Mouse (Mus musculus): ENCODE data around the gene Nanos3.

Nanos3 gene

GRCm38 (mm10) chr8:84183261-84184084 lies 1.5 kb downstream of the Nanos3 start:
- DNase-seq (ENCODE audit: low spot score in 2 of 2): no peak

- no peak for DNase-seq (ENCODE audit: low spot score in 2 of 2)
Observed at GRCm38 (mm10) chr8:84182833-84183232, 2.2 kb downstream of the Nanos3 start.

GRCm38 (mm10) chr8:84180530-84181190 lies 4.4 kb downstream of the Nanos3 start:
- no peak for DNase-seq (ENCODE audit: low spot score in 2 of 2)

GRCm38 (mm10) chr8:84179946-84180345 lies 5.1 kb downstream of the Nanos3 start:
- no peak for DNase-seq (ENCODE audit: low spot score in 2 of 2)

- DNase-seq (ENCODE audit: low spot score in 2 of 2): no peak
Observed at GRCm38 (mm10) chr8:84178592-84178991, 6.4 kb downstream of the Nanos3 start.

GRCm38 (mm10) chr8:84177405-84177804 lies 7.6 kb downstream of the Nanos3 start:
- no peak for DNase-seq (ENCODE audit: low spot score in 2 of 2)

- no peak for DNase-seq (ENCODE audit: low spot score in 2 of 2)
Observed at GRCm38 (mm10) chr8:84176560-84176959, 8.5 kb downstream of the Nanos3 start.

GRCm38 (mm10) chr8:84173861-84174260 lies 11.2 kb downstream of the Nanos3 start:
- DNase-seq (ENCODE audit: low spot score in 2 of 2): no peak

- DNase-seq (ENCODE audit: low spot score in 2 of 2): no peak
Observed at GRCm38 (mm10) chr8:84170096-84170495, 14.9 kb downstream of the Nanos3 start.

- no peak for DNase-seq (ENCODE audit: low spot score in 2 of 2)
Observed at GRCm38 (mm10) chr8:84167696-84168095, 17.3 kb downstream of the Nanos3 start.

- no peak for DNase-seq (ENCODE audit: low spot score in 2 of 2)
Observed at GRCm38 (mm10) chr8:84157620-84158019, 27.4 kb downstream of the Nanos3 start.

GRCm38 (mm10) chr8:84149181-84149580 lies 35.8 kb downstream of the Nanos3 start:
- DNase-seq (ENCODE audit: low spot score in 2 of 2): no peak

GRCm38 (mm10) chr8:84148531-84148850 lies 36.5 kb downstream of the Nanos3 start:
- DNase-seq (ENCODE audit: low spot score in 2 of 2): no peak

GRCm38 (mm10) chr8:84147769-84148530 lies 37.1 kb downstream of the Nanos3 start, which contains the start of the genes Cc2d1a and 4930432K21Rik:
TSS of gene Cc2d1a (minus strand) at chr8:84147936.
TSS of gene 4930432K21Rik (plus strand) at chr8:84148025.
- peak; percentile 96 for DNase-seq (ENCODE audit: low spot score in 2 of 2)

- peak in 1 of 2 experiments; percentile 22 for DNase-seq (ENCODE audit: low spot score in 2 of 2)
Observed at GRCm38 (mm10) chr8:84147324-84147766, 37.7 kb downstream of the Nanos3 start.

- DNase-seq (ENCODE audit: low spot score in 2 of 2): peak in 1 of 2 experiments; percentile 18
Observed at GRCm38 (mm10) chr8:84144636-84145245, 40.3 kb downstream of the Nanos3 start.

GRCm38 (mm10) chr8:84140838-84141237 lies 44.2 kb downstream of the Nanos3 start:
- DNase-seq (ENCODE audit: low spot score in 2 of 2): no peak

- DNase-seq (ENCODE audit: low spot score in 2 of 2): no peak
Observed at GRCm38 (mm10) chr8:84137848-84138247, 47.2 kb downstream of the Nanos3 start.

- no peak for DNase-seq (ENCODE audit: low spot score in 2 of 2)
Observed at GRCm38 (mm10) chr8:84132225-84132624, 52.8 kb downstream of the Nanos3 start.

GRCm38 (mm10) chr8:84130806-84131205 lies 54.2 kb downstream of the Nanos3 start:
- no peak for DNase-seq (ENCODE audit: low spot score in 2 of 2)

- DNase-seq (ENCODE audit: low spot score in 2 of 2): no peak
Observed at GRCm38 (mm10) chr8:84128277-84128676, 56.7 kb downstream of the Nanos3 start.

Measured in right cerebral cortex, adult 2 months (tissue).